In genomic region chr8:95845026-95845425, GRCm38 (mm10) we compare ENCODE assay signal across 31 mouse cellular contexts.
"Had no signal": no experiment of that assay in that cellular context is flagged by ENCODE, and none has a peak within 500 bp of the region (broad histone marks: within the 10 kb centered on the region; RNA-seq: fewer than 3 reads in every experiment).

No protein-coding gene starts in this region.

- H3K9me3 ChIP-seq: limb, embryonic 10.5 days; limb, embryonic 12.5 days; limb, embryonic 13.5 days; limb, embryonic 15.5 days; liver, embryonic 12.5 days; liver, embryonic 13.5 days; liver, embryonic 15.5 days; lung, embryonic 15.5 days; megakaryocyte, embryonic 14.5 days; midbrain, embryonic 10.5 days; midbrain, embryonic 12.5 days; midbrain, embryonic 15.5 days; neural tube, embryonic 12.5 days had no signal

- ATAC-seq: liver, embryonic 12.5 days; liver, postnatal 0 days; lung, postnatal 0 days; midbrain, embryonic 15.5 days; midbrain, embryonic 16.5 days had no signal

- H3K9ac ChIP-seq: limb, embryonic 12.5 days; limb, embryonic 13.5 days; limb, embryonic 15.5 days; liver, embryonic 12.5 days; liver, embryonic 13.5 days; liver, embryonic 14.5 days; liver, embryonic 15.5 days; liver, postnatal 0 days; lung, embryonic 14.5 days; lung, embryonic 15.5 days; midbrain, embryonic 12.5 days; midbrain, embryonic 15.5 days; neural tube, embryonic 12.5 days had no signal

- DNase-seq: left cerebral cortex, postnatal 4 days; liver; liver, embryonic 13.5 days; liver, postnatal 0 days; lung, adult 18-20 months; lung, adult 2 months; lung, embryonic 14.5 days; lung, postnatal 10 days; lung, postnatal 14 days; lung, postnatal 36 days; lung, postnatal 4 days; midbrain, embryonic 14.5 days had no signal

- H3K4me3 ChIP-seq: left cerebral cortex, adult 2 months; limb, embryonic 10.5 days; limb, embryonic 12.5 days; limb, embryonic 13.5 days; limb, embryonic 15.5 days; liver, embryonic 12.5 days; liver, embryonic 13.5 days; liver, embryonic 15.5 days; lung, embryonic 15.5 days; megakaryocyte, embryonic 14.5 days; midbrain, embryonic 10.5 days; midbrain, embryonic 12.5 days; midbrain, embryonic 15.5 days; myocyte; neural tube, embryonic 12.5 days had no signal

- H3K27ac ChIP-seq: left cerebral cortex, adult 2 months; limb, embryonic 10.5 days; limb, embryonic 12.5 days; limb, embryonic 13.5 days; limb, embryonic 15.5 days; liver, embryonic 12.5 days; liver, embryonic 13.5 days; liver, embryonic 14.5 days; liver, embryonic 15.5 days; lung, embryonic 15.5 days; macrophage; midbrain, embryonic 10.5 days; midbrain, embryonic 12.5 days; midbrain, embryonic 15.5 days; neural tube, embryonic 12.5 days had no signal

- H3K27me3 ChIP-seq: limb, embryonic 12.5 days; limb, embryonic 13.5 days; limb, embryonic 15.5 days; liver, embryonic 12.5 days; liver, embryonic 13.5 days; liver, embryonic 15.5 days; lung, embryonic 15.5 days; midbrain, embryonic 12.5 days; midbrain, embryonic 15.5 days; neural tube, embryonic 12.5 days had no signal

- H3K4me2 ChIP-seq: limb, embryonic 12.5 days; limb, embryonic 13.5 days; limb, embryonic 15.5 days; liver, embryonic 11.5 days; liver, embryonic 12.5 days; liver, embryonic 13.5 days; liver, embryonic 15.5 days; lung, embryonic 14.5 days; lung, embryonic 15.5 days; midbrain, embryonic 12.5 days; midbrain, embryonic 15.5 days; neural tube, embryonic 12.5 days had no signal

- H3K4me1 ChIP-seq: limb, embryonic 10.5 days; limb, embryonic 12.5 days; limb, embryonic 13.5 days; limb, embryonic 15.5 days; lung, embryonic 15.5 days; midbrain, embryonic 10.5 days; midbrain, embryonic 12.5 days; midbrain, embryonic 15.5 days; neural tube, embryonic 12.5 days had no signal
